Mouse (Mus musculus) right cerebral cortex, postnatal 14 days (tissue): ENCODE measurements around the gene Dnajc7.
"Not testable (repeated sequence)": the region's sequence is repeated elsewhere in the genome, so short reads cannot be mapped to it uniquely, and the experiment has no call there.

ENCODE experiments used
- DNase-seq: peaks from one replicate; pipeline ENCODE4 v3.0.0; 2022

Dnajc7 gene

GRCm38 (mm10) chr11:100619982-100620381 lies at the start of gene Dnajc7:
Gene Dnajc7 (minus strand): TSS chr11:100620168.
- DNase-seq: peak; percentile 54

DNA sequence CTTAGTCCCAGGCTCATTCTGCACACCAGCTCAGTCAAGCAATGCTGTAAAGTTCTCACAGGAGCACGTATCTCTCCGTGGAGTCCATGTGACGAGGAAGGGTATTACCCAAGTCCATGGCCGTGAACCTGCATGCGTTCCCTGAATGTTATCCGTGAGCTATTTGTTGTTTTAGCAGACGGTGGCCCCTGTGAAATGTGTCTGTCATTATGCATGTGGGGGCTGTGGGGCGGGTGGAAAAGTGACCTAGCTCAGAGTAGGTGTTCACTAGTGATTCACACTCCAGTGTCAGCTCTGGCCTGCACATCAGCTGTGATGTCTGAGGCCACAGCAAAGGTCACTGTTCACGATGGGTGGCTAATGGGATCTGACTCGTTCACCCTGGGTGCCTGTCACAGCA lies 39.8 kb upstream of the Dnajc7 start:
- DNase-seq: no peak

DNA sequence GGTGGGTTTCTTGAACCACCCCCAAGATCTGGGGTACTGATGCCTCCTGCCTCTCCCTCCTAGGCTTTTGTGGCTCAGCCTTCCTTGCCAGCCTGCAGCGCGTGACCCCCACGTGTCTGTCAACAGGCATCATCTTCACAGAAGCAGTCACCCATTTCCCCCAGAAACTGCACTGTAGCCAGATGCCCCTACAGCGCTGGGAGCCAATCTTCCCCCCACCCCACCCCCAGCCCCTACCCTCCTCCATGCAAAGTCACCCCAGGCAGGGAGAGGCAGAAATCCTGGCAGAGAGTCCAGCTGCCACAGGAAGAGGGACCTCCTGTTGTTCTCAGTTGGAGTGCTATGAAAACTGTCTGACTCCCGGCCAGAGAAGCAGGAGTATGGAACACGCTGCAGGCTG lies 36.5 kb upstream of the Dnajc7 start:
- DNase-seq: no peak

GRCm38 (mm10) chr11:100655589-100655988 lies 35.6 kb upstream of the Dnajc7 start:
- not testable (repeated sequence) for DNase-seq

DNA sequence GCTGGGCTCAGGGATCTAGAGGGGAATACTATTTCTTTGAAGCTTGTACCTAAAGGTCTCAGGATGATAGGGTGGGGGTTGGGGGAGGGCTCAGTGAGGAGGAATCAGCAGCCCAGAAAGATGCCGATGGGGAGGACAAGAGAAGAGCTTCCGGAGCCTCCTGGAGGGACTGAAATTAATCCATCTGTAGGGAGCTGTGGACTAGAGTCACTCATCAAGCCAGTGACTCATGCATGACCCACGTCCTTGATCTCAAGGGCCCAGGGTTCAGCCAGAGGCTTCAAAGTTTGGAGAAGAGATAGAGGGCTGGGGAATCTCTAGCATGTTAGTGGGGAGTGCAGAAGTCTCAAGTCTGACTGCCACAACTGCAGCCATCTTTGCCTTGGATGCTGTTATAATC lies 31.8 kb upstream of the Dnajc7 start:
- no peak for DNase-seq

DNA sequence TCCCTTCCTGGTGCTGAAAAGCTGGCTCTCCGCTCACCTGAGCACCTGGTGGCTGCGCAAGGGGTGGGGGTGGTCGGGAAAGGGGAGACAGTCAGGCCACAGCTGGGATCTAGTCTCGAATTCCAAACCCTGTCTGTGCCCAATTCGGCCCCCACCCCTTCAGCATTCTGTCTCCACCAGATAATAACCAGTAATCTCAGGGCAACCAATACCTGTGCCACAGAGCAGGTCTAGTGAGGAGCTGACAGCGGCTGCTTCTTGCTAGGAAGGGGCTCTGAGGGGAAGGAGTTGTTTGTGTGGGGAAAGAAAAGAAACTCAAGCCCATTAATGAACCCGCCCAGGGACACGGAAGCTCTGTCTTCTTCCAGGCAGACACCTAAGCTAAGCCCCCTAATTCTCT lies 31.2 kb upstream of the Dnajc7 start:
- DNase-seq: no peak

DNA sequence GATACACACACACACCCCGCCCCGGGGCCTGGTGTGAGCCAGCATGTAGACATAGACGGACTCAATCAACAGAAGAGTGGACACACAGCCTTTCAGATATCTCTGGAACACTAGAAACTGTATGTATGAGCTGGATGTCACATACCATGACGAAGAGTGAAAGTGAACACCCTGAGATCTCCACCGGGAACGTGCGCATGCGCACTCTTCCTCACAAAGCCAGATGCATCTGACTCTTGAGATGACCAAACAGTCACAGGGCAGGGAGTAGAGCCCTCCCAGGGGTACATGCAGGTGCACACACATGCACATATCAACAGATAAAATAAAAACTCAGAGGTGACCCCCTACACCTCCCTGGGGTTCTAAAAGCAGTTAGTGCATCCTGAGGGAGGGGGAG lies 28.4 kb upstream of the Dnajc7 start:
- DNase-seq: no peak

DNA sequence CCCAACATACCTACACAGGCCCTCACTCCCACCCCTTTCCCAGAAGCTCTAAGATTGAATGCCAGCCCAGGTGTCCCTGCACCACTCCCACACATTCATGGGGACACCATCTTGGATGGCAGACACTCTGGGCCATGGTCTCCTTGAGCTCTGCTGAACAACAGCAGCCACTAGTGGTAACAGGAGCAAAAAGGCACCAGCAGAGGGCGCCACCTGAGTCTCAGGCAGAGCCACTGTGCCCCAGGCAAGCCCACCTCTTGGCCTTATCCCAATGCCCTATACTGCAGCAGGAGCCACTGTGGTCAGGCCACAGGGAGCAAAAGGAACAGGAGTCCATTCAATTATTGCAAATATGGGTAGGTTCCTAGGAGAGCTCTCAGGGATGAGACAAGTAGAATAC lies 26.3 kb upstream of the Dnajc7 start:
- peak; percentile 65 for DNase-seq

DNA sequence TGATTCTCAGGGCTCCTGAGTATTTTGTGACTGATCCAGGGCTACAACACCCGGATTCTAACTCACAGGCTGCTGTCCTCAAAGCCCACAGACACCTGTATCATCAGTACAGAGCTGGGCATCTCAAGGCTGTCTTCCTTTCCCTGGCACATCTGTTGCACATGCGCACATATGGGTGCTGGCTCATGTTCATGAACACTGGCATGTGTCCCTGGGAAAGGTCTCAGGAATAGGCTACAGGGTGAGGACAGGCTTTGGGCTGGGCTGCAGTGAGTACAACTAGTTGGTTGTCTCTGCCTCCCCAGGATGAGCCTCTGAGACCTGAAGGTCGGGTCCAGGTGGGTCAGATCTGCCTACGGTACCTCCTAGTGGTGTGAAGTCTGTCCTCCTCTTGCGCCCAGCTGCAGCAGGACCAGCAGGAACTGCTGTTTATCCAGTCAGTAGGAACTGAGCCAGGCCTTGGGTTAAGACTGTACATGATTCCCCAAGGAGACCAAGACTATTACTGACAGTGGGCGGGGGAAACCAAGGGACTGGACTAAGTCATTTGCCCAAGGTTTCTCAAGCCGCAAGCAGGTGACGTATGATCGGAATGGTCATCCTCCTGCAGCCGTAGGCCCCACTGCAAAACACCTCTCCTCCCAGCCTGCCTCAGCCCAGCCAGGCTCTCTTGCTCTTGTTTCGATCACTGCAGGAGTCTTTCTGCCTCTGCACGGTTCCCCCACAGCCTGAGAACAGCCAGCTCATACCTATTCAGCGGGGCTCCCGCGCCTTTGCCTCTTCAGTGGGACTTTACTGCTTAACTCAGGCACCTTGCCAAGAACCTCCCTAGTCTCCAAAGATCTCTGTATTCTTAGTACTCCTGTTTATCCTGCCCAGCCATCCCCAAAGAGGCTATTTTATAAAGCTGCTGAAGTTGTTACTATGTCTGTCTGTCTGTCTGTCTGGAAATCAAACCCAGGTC lies 23.9 kb upstream of the Dnajc7 start:
- peak; percentile 36 for DNase-seq

- peak; percentile 52 for DNase-seq
Observed at GRCm38 (mm10) chr11:100640159-100640906, 20.4 kb upstream of the Dnajc7 start.

DNA sequence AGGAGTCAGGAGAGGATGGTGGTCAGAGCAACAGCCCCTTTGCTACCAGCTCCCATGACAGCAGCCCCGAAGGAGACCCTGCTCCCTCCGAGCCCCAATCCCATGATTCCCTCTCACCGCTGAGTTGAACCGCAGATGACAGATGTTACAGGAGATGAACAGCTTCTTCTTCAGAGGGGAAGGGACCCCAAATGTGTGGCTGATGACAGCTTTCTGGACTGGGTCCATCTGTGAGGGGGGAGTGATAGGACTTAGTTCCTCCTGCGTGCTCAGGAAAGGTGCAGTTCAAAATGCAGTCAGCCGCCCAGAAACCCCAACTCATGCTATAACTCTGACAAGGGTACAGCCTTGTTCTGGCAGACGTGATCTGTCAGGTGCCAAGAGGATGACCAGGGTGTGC lies 14.6 kb upstream of the Dnajc7 start:
- DNase-seq: no peak

- DNase-seq: no peak
Observed at GRCm38 (mm10) chr11:100628862-100629352, 8.9 kb upstream of the Dnajc7 start.

GRCm38 (mm10) chr11:100628056-100628455 lies 8.1 kb upstream of the Dnajc7 start:
- no peak for DNase-seq

- peak; percentile 79 for DNase-seq
Observed at GRCm38 (mm10) chr11:100626701-100627195, 6.8 kb upstream of the Dnajc7 start.

GRCm38 (mm10) chr11:100625754-100626700 lies 6.1 kb upstream of the Dnajc7 start:
- DNase-seq: no peak

- peak; percentile 34 for DNase-seq
Observed at GRCm38 (mm10) chr11:100623867-100624266, 3.9 kb upstream of the Dnajc7 start.

DNA sequence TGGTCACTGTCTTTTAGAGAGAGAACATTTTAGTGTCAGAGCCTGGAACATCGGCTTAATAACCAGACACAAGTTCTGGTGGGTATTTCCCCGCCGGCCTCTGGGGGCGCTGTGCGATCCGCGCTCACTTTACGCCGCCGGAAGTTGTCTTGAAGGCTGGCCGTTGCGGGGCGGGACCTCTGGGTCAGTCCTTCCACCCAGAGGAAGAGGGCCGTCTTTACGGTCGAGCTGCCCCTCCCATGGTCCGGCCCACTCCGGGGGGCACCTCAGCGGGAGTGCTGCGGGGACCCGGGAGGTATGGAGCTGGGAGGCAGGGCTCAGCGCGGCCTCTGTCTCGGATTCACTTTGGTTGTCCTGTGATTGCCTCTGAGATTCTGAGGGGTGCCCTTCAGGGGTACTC lies 2.7 kb upstream of the Dnajc7 start:
- DNase-seq: peak; percentile 97

- peak; percentile 97 for DNase-seq
Observed at GRCm38 (mm10) chr11:100619485-100619975, 438 bp downstream of the Dnajc7 start.

- DNase-seq: peak; percentile 66
Observed at GRCm38 (mm10) chr11:100618761-100619484, 1.0 kb downstream of the Dnajc7 start, which contains the start of gene Nkiras2. Gene Nkiras2 (plus strand): TSS chr11:100619244.

DNA sequence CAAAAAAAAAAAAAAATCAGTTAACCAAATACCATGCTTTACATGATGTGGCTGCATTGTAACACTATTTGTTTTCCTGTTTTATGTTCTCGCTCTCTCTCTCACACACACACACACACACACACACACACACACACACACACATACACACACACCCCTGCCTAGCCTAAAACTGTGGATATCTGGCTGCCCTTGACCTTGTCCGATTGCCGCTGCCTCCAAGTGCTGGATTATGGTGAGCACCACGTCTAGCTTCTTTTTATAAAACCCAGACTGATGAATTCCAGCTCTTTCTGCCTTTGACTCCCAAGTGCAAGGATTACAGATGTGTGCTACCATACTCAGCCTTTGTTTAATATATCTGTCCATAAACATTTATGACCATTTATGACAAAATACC lies 2.5 kb downstream of the Dnajc7 start:
- DNase-seq: no peak

GRCm38 (mm10) chr11:100616836-100617235 lies 3.1 kb downstream of the Dnajc7 start:
- not testable (repeated sequence) for DNase-seq
